Mouse (Mus musculus) cerebellum, adult 11-12 months (tissue): ENCODE results near the gene Cited4.

Source experiments
- DNase-seq: peaks from one replicate; pipeline ENCODE4 v3.0.0; 2022

Cited4 gene

DNA sequence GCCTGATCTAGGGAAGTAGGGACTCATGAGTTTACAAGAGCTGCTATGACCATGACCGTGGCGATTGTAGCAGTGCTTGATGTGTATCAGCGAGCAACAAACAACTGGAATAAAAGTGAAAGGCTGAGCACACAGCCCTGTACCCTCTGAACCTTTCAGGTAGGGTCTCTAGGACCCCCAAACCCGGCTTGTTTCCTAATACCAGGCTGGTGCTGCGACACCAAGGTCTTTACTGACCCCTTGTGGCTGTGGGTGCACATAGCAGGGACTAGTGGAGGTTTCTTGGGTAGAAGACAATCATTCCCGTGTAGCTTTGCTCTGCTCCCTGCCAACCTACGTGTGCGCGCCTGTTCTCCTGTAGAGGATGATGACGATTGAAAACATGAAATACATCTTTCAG is 15.8 kb downstream of the Cited4 start:
- DNase-seq = peak; percentile 73

DNA sequence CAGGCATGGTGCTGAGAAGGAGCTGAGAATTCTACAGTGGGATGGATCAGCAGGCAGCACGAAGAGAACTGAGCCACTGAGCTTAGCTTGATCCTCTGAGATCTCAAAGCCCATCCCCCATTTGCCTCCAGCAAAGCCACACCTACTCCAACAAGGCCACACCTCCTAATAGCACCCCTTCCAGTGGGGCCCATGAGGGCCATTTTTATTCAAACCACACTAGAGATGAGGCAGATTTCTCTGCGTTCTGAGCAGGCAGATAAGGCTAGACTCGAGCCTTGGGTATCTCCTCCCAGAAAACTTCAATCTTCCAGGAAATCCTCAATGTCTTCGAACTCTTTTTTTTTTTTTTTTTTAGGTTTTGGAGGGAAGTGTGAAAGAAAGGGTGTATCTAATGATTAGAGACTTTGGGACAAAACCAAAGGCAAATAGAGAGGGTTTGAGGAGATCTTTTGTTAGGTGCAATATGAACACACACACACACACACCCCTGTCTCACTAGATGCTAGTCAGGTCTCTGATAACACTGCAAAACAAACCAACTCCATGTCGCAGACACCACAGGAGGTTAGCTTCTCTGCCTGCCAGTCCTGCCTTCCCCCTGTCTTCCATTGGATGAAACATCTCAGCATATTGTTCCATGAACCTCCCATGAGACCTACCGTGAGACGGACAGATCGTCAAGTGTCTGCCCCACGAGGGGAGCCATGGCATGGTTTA is 17.1 kb downstream of the Cited4 start:
- DNase-seq = no peak

DNA sequence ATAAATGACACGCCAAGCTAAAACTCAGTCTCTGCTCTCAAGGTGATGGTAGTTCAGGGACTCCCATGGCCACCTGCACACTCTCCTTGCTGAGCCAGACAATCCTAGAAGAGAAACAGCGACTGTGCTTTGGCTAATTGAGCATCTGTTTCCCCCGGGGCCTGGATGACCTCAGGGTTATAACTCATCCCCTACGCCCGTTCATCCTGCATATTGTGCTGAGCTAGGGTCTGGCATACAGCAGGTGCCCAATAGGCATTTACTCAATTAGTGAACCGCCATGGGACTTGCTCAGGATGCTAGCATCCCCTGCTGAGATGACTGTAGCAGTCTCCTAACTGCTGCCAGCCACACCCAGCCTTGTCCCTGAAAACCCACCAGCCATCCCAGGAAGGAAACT is 20.9 kb downstream of the Cited4 start:
- no peak for DNase-seq

DNA sequence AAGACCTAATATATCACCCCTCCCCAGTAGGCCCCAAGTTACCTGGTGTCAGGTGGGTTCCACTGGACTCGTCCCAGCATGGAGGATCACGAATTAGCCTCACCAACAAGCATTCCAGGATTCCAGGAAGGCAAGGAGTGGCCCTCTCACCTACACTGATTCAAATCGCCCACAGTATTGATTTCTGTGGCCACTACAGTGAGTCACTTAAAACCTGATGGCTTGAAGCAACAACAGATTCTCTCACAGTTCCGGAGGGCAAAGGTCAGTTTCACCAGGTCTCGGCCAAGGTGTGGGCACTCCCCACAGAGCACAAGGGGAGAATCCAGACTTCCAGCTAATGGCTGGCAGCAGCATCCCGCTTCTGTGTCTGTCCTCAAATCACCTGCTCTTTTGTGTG is 22.9 kb downstream of the Cited4 start:
- no peak for DNase-seq

DNA sequence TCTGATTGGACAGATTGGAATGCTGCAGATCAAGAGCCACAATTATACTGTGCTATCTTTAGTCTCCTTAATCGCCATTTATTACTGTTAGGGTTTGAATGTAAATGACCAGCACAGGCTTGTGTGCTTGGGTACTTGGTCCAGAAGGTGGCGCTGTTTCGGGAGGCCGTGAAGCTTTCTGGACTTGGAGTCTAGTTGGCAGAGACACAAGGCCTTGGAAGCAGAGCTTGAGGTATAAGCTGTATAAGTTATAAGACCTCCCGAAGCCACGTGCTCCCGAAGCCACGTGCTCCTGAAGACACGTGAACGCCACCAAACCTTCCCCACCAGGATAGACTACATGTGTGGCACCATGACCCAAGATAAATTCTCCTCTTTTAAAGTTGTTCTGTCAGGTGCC is 26.3 kb downstream of the Cited4 start:
- peak; percentile 52 for DNase-seq

DNA sequence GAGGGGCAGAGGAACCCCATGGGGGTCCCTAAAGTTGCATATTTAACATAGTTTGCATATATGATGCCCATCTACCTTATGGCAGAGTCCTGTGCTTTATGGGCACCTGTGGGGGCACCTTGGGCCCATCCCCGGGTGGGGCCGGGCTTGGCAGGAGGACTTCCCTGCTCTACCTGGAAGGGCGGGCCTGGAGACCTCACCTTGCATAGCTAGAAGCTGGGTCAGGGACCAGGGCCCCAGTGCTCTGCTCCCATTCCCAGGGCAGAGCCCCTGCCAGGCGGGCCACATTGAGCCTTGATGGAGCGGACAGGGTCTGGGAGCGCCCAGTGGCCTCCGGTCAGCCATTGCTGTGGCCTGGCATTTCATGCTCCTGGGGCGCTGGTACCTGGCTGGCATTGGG is 31.0 kb downstream of the Cited4 start:
- DNase-seq = no peak

DNA sequence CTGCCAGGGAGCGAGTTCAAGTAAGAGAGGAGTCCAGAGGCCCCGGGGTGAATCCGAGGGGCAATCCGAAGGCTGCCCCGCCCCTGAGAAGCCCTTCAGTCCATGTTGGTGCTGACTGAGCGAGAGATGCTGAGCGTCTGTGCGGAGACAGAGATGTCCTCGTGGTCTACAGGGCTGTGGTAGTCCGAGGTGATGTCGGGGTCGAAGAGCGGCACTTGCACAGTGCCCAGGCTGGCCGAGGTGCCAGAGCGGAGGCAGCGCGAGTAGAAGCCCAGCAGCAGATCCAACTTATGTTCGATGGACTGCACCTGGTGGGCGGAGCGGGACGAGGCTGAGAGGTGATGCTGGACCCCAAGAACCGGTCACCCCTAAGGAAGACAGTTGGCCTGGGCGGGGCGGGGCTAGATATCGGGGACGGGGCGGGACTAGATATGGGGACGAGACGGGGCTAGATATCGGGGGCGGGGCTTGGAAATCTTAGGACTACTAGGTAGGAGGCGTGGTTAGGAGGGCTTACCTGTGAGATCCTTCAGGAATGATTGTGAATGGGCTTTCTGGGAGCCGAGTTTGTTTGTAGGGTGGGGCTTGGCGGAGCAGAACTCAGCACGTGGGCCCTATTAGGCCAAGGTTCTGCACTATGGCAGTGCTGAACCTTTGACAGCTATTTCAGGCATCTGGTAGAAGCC is 31.6 kb downstream of the Cited4 start:
- DNase-seq = no peak

DNA sequence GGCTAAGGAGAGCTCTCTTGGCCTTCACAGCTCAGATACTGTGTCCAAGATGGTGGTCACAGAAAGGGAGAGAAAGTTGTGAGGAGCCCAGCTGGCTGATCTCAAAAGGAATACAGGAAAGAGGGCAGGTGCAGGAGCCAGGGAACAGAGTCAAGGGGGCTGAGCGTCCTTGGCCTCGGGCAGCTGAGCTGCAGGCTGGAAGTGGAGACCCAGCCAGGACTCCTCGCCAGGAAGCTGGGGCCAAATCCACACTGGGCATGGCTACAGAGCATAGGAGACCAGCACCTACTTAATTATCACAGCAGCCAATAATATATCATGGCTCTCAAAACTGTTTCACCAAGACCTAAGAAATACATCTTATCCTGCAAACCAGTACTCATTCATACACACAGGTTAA is 34.8 kb downstream of the Cited4 start:
- no peak for DNase-seq

DNA sequence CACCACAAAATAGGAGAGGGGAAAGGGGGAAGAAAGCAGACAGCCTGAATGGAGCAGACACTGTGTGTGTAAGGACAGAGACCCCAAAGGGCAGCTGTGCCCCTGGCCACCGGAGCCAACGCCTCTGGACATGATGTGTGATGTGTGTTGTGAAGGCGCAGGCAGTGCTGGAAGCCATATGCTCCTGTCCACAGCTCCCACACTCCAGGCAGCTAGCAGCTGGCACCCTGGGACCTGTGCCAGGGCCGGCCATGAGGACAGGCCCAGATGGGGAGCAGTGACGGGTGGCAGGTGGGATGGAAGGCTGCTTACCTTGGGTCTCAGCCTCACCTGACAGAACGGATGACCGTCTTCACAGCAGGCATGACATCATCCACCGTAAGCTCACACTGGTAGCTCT is 35.7 kb downstream of the Cited4 start:
- DNase-seq = peak; percentile 54

DNA sequence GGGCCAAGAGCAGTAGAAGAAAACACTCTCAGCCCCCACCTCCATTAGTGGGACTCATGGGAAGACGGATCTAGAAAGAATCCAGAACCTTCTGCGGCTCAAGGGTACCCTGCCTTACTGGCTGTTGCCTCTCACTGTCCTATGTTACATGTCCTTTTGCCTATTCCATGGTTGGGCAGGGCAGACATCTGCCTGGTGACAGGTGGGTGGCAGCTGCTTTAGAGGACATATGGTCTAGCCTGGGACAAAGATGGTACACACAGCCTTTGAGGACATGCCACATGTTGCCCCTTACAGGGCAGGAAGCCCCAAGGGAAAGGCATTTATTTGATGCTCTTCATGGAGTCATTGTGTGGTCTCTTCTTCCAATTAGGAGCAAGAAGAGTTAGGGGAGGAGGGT is 36.1 kb downstream of the Cited4 start:
- DNase-seq = no peak

DNA sequence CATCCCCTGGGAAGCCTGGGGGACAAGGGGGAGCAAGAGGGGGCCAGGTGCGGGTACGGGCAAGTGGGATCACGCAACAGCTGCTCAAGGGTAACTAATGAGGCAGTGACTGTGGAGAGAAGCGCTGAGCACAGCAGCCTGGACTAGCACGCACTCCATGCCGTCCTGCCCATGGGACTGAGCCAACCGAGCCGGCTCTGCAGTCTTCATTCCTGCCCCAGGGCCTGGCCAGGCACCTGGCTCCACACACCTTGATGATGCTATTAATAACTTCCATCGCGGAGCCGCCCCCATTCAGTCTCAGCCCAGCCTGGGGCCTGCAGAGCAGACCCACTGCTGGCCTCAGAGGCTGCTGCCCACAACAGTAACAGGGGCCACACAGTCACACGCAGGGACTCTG is 45.9 kb downstream of the Cited4 start:
- no peak for DNase-seq

DNA sequence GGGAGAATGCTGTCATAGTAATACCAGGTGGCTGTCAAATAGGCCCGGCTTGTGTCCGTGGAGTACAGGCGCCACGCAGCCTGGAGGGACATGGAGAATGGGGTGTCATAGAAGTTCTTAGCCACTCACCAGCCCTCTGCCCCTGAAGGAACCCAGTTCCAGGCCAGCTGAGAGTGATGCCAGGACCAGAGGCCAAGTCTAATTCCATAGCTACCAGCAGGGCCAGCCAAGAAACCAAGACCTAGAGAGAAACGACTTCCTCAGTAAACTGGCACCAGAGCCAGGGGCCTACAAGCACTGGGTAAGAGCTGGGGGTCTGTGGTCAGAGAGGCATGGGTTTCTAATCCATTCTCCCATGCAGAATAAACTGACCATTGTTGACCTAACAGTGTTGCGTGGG is 46.6 kb downstream of the Cited4 start:
- no peak for DNase-seq

DNA sequence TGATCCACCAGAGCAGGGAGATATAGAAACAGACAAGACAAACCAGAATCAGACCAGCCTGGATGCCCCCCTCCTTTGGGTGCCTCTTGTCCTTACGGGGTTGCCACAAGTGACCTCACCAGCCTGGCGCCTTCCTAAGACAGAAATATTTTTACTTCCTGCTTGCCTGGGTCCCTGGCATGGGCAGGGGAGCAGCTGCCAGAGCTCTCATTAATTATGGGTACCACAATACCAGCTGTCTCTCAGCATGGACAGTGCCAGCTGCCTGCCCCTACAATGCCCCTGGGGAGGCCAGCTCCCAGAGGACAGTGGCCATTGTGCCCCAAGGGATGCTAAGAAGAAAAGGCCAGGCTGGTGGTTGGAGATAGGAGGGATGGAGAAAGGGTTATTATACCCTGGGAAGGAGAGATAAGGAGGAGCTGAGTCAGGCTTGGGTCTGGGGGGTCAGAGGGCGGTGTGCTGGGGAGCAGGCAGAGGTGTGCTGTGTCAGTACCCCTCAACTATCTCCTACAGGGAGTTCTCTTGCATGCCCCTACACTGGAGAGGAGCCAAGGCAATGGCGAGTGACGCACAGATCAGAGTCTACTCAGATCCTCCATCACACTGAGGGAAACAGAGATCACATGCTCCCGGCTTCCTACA is 47.6 kb downstream of the Cited4 start:
- DNase-seq = peak; percentile 37

DNA sequence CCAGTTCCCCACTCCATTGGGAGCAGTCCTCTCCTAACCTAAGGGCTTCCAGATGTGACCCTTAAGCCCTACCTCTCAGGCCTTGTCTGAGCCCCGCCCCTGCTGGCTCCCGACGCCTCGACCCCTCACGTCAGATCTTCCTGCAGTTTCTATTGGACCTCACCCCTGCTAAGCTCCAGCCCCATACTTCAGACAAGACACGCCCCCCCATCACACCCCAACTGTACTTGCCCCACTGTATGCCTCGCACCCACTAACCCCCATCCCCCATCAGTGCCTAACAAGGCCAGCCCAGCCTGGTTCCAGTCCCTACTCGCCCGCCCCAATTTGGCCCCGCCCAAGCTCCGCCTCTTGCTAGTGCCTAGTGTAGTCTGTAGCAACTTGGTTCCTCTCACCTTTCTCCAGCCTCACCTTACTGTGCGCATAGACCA is 49.8 kb downstream of the Cited4 start:
- no peak for DNase-seq

DNA sequence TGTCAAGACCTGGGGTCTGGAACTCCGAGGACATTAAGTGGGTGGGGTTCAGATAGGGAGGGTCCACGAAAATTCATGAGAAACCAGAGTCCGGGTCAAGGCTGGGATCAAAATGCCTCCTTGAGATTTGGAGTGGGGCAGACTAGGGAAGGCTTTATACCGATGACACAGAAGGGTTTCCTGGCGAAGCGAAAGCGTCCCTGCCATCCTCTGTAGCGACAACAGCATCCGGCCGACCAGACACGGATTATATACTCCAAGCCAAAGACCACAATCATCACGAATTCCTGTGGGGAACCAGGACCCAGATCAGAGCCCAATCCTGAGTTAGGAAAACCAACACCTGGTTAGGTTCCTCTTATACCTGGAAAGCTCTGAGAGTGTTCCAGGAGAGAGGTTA is 50.4 kb downstream of the Cited4 start:
- no peak for DNase-seq
